Mouse (Mus musculus) liver, adult 2 months (tissue): ENCODE measurements around the gene Chrm1. TPM values are rescaled to one million over a fixed set of nuclear protein-coding genes. Genes with fewer than 3 reads are reported as not detected.
"Not testable (repeated sequence)": the region's sequence is repeated elsewhere in the genome, so short reads cannot be mapped to it uniquely, and the experiment has no call there.

ENCODE experiments used
- DNase-seq: peaks from one replicate; pipeline ENCODE4 v3.0.0-alpha.2; 2011; ENCODE audit warnings: low read depth, low spot score; ENCODE audit errors: extremely low read depth
- H3K27ac ChIP-seq: fragments of 200-500 bp; replicated peaks from 2 replicates; pipeline ENCODE4 v1.5.1; 2012; ENCODE audit warnings: low read depth, mild to moderate bottlenecking, control low read depth, inconsistent platforms, low read length; ENCODE audit not compliant: insufficient read depth
- H3K27me3 ChIP-seq: fragments of 200-500 bp; 2 replicates; pipeline ENCODE4 v1.6.1; 2012; ENCODE audit warnings: mild to moderate bottlenecking, moderate library complexity, low read length, inconsistent platforms; ENCODE audit not compliant: control insufficient read depth, insufficient read depth
- H3K36me3 ChIP-seq: fragments of 200-500 bp; 2 replicates; pipeline ENCODE4 v1.6.1; 2012; ENCODE audit warnings: low read length, inconsistent platforms; ENCODE audit not compliant: control insufficient read depth, insufficient read depth
- H3K4me1 ChIP-seq: fragments of 200-500 bp; 2 replicates; pipeline ENCODE4 v1.6.1; 2011; ENCODE audit warnings: low read length; ENCODE audit not compliant: control insufficient read depth, insufficient read depth
- H3K4me3 ChIP-seq: fragments of 200-500 bp; 2 replicates; pipeline ENCODE4 v1.5.1; 2011; ENCODE audit warnings: low read depth, mild to moderate bottlenecking, control low read depth, low read length, moderate library complexity; ENCODE audit not compliant: insufficient read depth
- H3K79me2 ChIP-seq: fragments of 200-500 bp; 2 replicates; pipeline ENCODE4 v1.6.1; 2012; ENCODE audit warnings: inconsistent platforms, mild to moderate bottlenecking, low read length, moderate library complexity; ENCODE audit not compliant: control insufficient read depth, insufficient read depth
- H3K9ac ChIP-seq: fragments of 200-500 bp; 2 replicates; pipeline ENCODE4 v1.6.1; 2012; ENCODE audit warnings: low read depth, mild to moderate bottlenecking, control low read depth, inconsistent platforms, low read length
- CTCF ChIP-seq: fragments of 200-500 bp; IDR thresholded peaks from 2 replicates; pipeline ENCODE4 v1.5.1; 2011; ENCODE audit warnings: low read depth, low read length, control low read depth
- POLR2A ChIP-seq: fragments of 200-500 bp; IDR thresholded peaks from 2 replicates; pipeline ENCODE4 v1.6.1; 2011; ENCODE audit warnings: low read length, control low read depth; ENCODE audit not compliant: insufficient read depth; ENCODE audit errors: extremely low read depth
- WGBS: fragments of 180-500 bp; shearing (Covaris S2); methylation state at CpG from one replicate; pipeline ENCODE4 v1.1.7; 2018; 5-methylcytosine and 5-hydroxymethylcytosine counted together
- polyA plus RNA-seq: library from polyadenylated mRNA; depleted of rRNA; stranded (reverse); fragments of >200 nt; gene quantifications from 2 replicates; pipeline ENCODE4 v1.2.3, GENCODE M21; 2012; rRNA removed
- total RNA-seq: library from RNA; depleted of rRNA; stranded (reverse); fragments of >200 nt; gene quantifications from 2 replicates; pipeline ENCODE4 v1.2.3, GENCODE M21; 2014; rRNA removed

Gene Chrm1
- total and polyA plus RNA-seq, 2 experiments: 0.46 to 0.50 TPM

- H3K27me3 ChIP-seq: no peaks in the 10 kb centered on the region
- H3K4me1 ChIP-seq: peaks cover 9% of the 10 kb centered on the region; the same call in 1 of the 2 replicates
- H3K79me2 ChIP-seq: no peaks in the 10 kb centered on the region
- DNase-seq: no peak
- no peak overlapping the region for H3K4me3 ChIP-seq
- peaks cover 31% of the 10 kb centered on the region for H3K36me3 ChIP-seq
- TF ChIP-seq POLR2A (no peak), CTCF (no peak)
- H3K27ac ChIP-seq: no peak overlapping the region
- no peak overlapping the region for H3K9ac ChIP-seq
- WGBS: 70% methylated on average over 4 of the region's 4 CpGs
These were observed 61.6 kb downstream of the Chrm1 start for GRCm38 (mm10) chr19:8725081-8725613.

- no peak for DNase-seq
- 87% methylated on average over 3 of the region's 3 CpGs for WGBS
- TF ChIP-seq POLR2A: no peak
- no peak for TF ChIP-seq CTCF
- Histone ChIP-seq H3K79me2 (no peaks in the 10 kb centered on the region), H3K9ac (no peak overlapping the region), H3K27me3 (no peaks in the 10 kb centered on the region), H3K4me3 (no peak overlapping the region), H3K27ac (no peak overlapping the region), H3K4me1 (peaks cover 9% of the 10 kb centered on the region; the same call in 1 of the 2 replicates), H3K36me3 (peaks cover 31% of the 10 kb centered on the region)
These were observed 63.2 kb downstream of the Chrm1 start for GRCm38 (mm10) chr19:8726609-8727390.

GRCm38 (mm10) chr19:8727495-8728114, 64.0 kb downstream of the Chrm1 start:
- no peak overlapping the region for H3K27ac ChIP-seq
- H3K36me3 ChIP-seq: peaks cover 31% of the 10 kb centered on the region
- no peaks in the 10 kb centered on the region for H3K27me3 ChIP-seq
- no peaks in the 10 kb centered on the region for H3K79me2 ChIP-seq
- H3K9ac ChIP-seq: no peak overlapping the region
- TF ChIP-seq POLR2A: no peak
- TF ChIP-seq CTCF: no peak
- DNase-seq: no peak
- WGBS: 61% methylated on average over 5 of the region's 5 CpGs
- peaks cover 4% of the 10 kb centered on the region; the same call in 1 of the 2 replicates for H3K4me1 ChIP-seq
- no peak overlapping the region for H3K4me3 ChIP-seq

- not testable (repeated sequence) for H3K4me1 ChIP-seq, H3K4me3 ChIP-seq, DNase-seq, H3K27ac ChIP-seq, H3K79me2 ChIP-seq, H3K9ac ChIP-seq, H3K27me3 ChIP-seq
- peaks cover 31% of the 10 kb centered on the region for H3K36me3 ChIP-seq
- 51% methylated on average over 3 of the region's 3 CpGs for WGBS
These were observed 64.9 kb downstream of the Chrm1 start for GRCm38 (mm10) chr19:8728335-8729099.

Other genes starting within 250 kb of the Chrm1 start
- gene Slc22a8, start 72.5 kb upstream of the Chrm1 start, total RNA-seq: not detected in 2 replicates
- gene Slc22a8, start 72.5 kb upstream of the Chrm1 start, polyA plus RNA-seq: 0.02 TPM in 1 of 2 replicates, not detected in the other
- not detected in 2 replicates for gene Slc22a6, start 45.8 kb upstream of the Chrm1 start, total RNA-seq
- 0.02 TPM in 1 of 2 replicates, not detected in the other for gene Slc22a6, start 45.8 kb upstream of the Chrm1 start, polyA plus RNA-seq
- 30.2 and 37.6 TPM in 2 replicates for gene Slc3a2, start 59.6 kb downstream of the Chrm1 start, total RNA-seq
- gene Slc3a2, start 59.6 kb downstream of the Chrm1 start, polyA plus RNA-seq: 62.9 and 71.6 TPM in 2 replicates
- 12.5 and 16.6 TPM in 2 replicates for gene Wdr74, start 72.0 kb downstream of the Chrm1 start, total RNA-seq
- gene Wdr74, start 72.0 kb downstream of the Chrm1 start, polyA plus RNA-seq: 23.8 and 28.9 TPM in 2 replicates
- gene 1700092M07Rik, start 76.9 kb downstream of the Chrm1 start, total RNA-seq: 0.83 TPM in 1 of 2 replicates, not detected in the other
- not detected in 2 replicates for gene 1700092M07Rik, start 76.9 kb downstream of the Chrm1 start, polyA plus RNA-seq
- 43.5 and 46.8 TPM in 2 replicates for gene Stx5a, start 77.6 kb downstream of the Chrm1 start, total RNA-seq
- 42.0 and 62.1 TPM in 2 replicates for gene Stx5a, start 77.6 kb downstream of the Chrm1 start, polyA plus RNA-seq
- gene Nxf1, start 93.3 kb downstream of the Chrm1 start, total RNA-seq: 16.2 and 22.3 TPM in 2 replicates
- 27.3 and 43.1 TPM in 2 replicates for gene Nxf1, start 93.3 kb downstream of the Chrm1 start, polyA plus RNA-seq
- 50.3 and 66.9 TPM in 2 replicates for gene Tmem223, start 107.2 kb downstream of the Chrm1 start, total RNA-seq
- 93.1 and 122 TPM in 2 replicates for gene Tmem223, start 107.2 kb downstream of the Chrm1 start, polyA plus RNA-seq
- gene Tmem179b, start 110.7 kb downstream of the Chrm1 start, total RNA-seq: 28.4 and 29.8 TPM in 2 replicates
- gene Tmem179b, start 110.7 kb downstream of the Chrm1 start, polyA plus RNA-seq: 68.8 and 85.1 TPM in 2 replicates
- gene Taf6l, start 122.6 kb downstream of the Chrm1 start, total RNA-seq: 4.7 and 5.2 TPM in 2 replicates
- 5.1 and 5.3 TPM in 2 replicates for gene Taf6l, start 122.6 kb downstream of the Chrm1 start, polyA plus RNA-seq
- gene Polr2g, start 134.8 kb downstream of the Chrm1 start, total RNA-seq: 25.2 and 26.6 TPM in 2 replicates
- 12.9 and 13.2 TPM in 2 replicates for gene Polr2g, start 134.8 kb downstream of the Chrm1 start, polyA plus RNA-seq
- gene Zbtb3, start 138.8 kb downstream of the Chrm1 start, total RNA-seq: 0.20 and 0.37 TPM in 2 replicates
- 0.31 and 0.43 TPM in 2 replicates for gene Zbtb3, start 138.8 kb downstream of the Chrm1 start, polyA plus RNA-seq
- gene Ttc9c, start 155.5 kb downstream of the Chrm1 start, total RNA-seq: 15.6 and 18.5 TPM in 2 replicates
- gene Ttc9c, start 155.5 kb downstream of the Chrm1 start, polyA plus RNA-seq: 8.1 and 8.3 TPM in 2 replicates
- gene Hnrnpul2, start 156.2 kb downstream of the Chrm1 start, total RNA-seq: 19.5 and 19.6 TPM in 2 replicates
- gene Hnrnpul2, start 156.2 kb downstream of the Chrm1 start, polyA plus RNA-seq: 11.2 and 11.6 TPM in 2 replicates
- gene AC129217.1, start 166.0 kb downstream of the Chrm1 start, total RNA-seq: 6.1 and 8.2 TPM in 2 replicates
- gene AC129217.1, start 166.0 kb downstream of the Chrm1 start, polyA plus RNA-seq: 1.7 TPM in 1 of 2 replicates, not detected in the other
- 27.7 and 30.5 TPM in 2 replicates for gene Bscl2, start 173.7 kb downstream of the Chrm1 start, total RNA-seq
- gene Bscl2, start 173.7 kb downstream of the Chrm1 start, polyA plus RNA-seq: 131 and 137 TPM in 2 replicates
- gene Gng3, start 175.4 kb downstream of the Chrm1 start, total RNA-seq: not detected in 2 replicates
- gene Gng3, start 175.4 kb downstream of the Chrm1 start, polyA plus RNA-seq: 0.05 TPM in 1 of 2 replicates, not detected in the other
- 0.07 and 0.09 TPM in 2 replicates for gene Lrrn4cl, start 187.0 kb downstream of the Chrm1 start, total RNA-seq
- 0.06 and 0.07 TPM in 2 replicates for gene Lrrn4cl, start 187.0 kb downstream of the Chrm1 start, polyA plus RNA-seq
- 82.7 and 88.4 TPM in 2 replicates for gene Ubxn1, start 207.7 kb downstream of the Chrm1 start, total RNA-seq
- gene Ubxn1, start 207.7 kb downstream of the Chrm1 start, polyA plus RNA-seq: 128 and 133 TPM in 2 replicates
- gene Uqcc3, start 217.1 kb downstream of the Chrm1 start, total RNA-seq: 21.3 and 27.7 TPM in 2 replicates
- 32.6 and 38.8 TPM in 2 replicates for gene Uqcc3, start 217.1 kb downstream of the Chrm1 start, polyA plus RNA-seq
- 2.5 and 3.4 TPM in 2 replicates for gene Lbhd1, start 219.9 kb downstream of the Chrm1 start, total RNA-seq
- gene Lbhd1, start 219.9 kb downstream of the Chrm1 start, polyA plus RNA-seq: 1.2 and 1.3 TPM in 2 replicates
- not detected in 2 replicates for gene Gm49403, start 220.1 kb downstream of the Chrm1 start, total RNA-seq
- not detected in 2 replicates for gene Gm49403, start 220.1 kb downstream of the Chrm1 start, polyA plus RNA-seq
- 23.5 and 34.0 TPM in 2 replicates for gene 1810009A15Rik, start 225.1 kb downstream of the Chrm1 start, total RNA-seq
- 10.8 and 13.6 TPM in 2 replicates for gene 1810009A15Rik, start 225.1 kb downstream of the Chrm1 start, polyA plus RNA-seq
- gene Gm49416, start 225.1 kb downstream of the Chrm1 start, total RNA-seq: 3.4 TPM in 1 of 2 replicates, not detected in the other
- gene Gm49416, start 225.1 kb downstream of the Chrm1 start, polyA plus RNA-seq: 1.1 TPM in 1 of 2 replicates, not detected in the other
- 3.8 and 5.6 TPM in 2 replicates for gene Ints5, start 229.2 kb downstream of the Chrm1 start, total RNA-seq
- gene Ints5, start 229.2 kb downstream of the Chrm1 start, polyA plus RNA-seq: 13.2 and 15.9 TPM in 2 replicates
- gene Ganab, start 234.3 kb downstream of the Chrm1 start, total RNA-seq: 111 and 132 TPM in 2 replicates
- gene Ganab, start 234.3 kb downstream of the Chrm1 start, polyA plus RNA-seq: 127 and 140 TPM in 2 replicates